Mouse (Mus musculus) kidney, embryonic 16.5 days (tissue): Measurements from ENCODE around the gene Gp9. TPM values are rescaled to one million over a fixed set of nuclear protein-coding genes. Genes with fewer than 3 reads are reported as not detected.

Experiments used
- ATAC-seq: fragments of 200-750 bp; cut with Nextera tagmentation; 2 replicates; pipeline ENCODE4 v1.8.0; 2017; ENCODE audit warnings: moderate TSS enrichment; ENCODE audit not compliant: low FRiP score, low TSS enrichment
- H3K27ac ChIP-seq: fragments of 300-500 bp; sonication (generic); 2 replicates; pipeline ENCODE4 v1.5.1; 2014; ENCODE audit warnings: low read length
- H3K27me3 ChIP-seq: fragments of 300-500 bp; sonication (generic); 2 replicates; pipeline ENCODE4 v1.6.1; 2014; ENCODE audit warnings: low read length, control low read depth, mixed read lengths; ENCODE audit not compliant: insufficient read depth
- H3K36me3 ChIP-seq: fragments of 300-500 bp; sonication (generic); 2 replicates; pipeline ENCODE4 v1.6.1; 2014; ENCODE audit warnings: low read length, control low read depth, mixed read lengths; ENCODE audit not compliant: insufficient read depth
- H3K4me1 ChIP-seq: fragments of 300-500 bp; sonication (generic); 2 replicates; pipeline ENCODE4 v1.6.1; 2014; ENCODE audit warnings: low read length, control low read depth, mixed read lengths; ENCODE audit not compliant: insufficient read depth
- H3K4me2 ChIP-seq: fragments of 300-500 bp; sonication (generic); replicated peaks from 2 replicates; pipeline ENCODE4 v1.6.1; 2014; ENCODE audit warnings: low read depth, low read length
- H3K4me3 ChIP-seq: fragments of 300-500 bp; sonication (generic); 2 replicates; pipeline ENCODE4 v1.5.1; 2014; ENCODE audit warnings: mild to moderate bottlenecking, low read length
- H3K9ac ChIP-seq: fragments of 300-500 bp; sonication (generic); replicated peaks from 2 replicates; pipeline ENCODE4 v1.6.1; 2014; ENCODE audit warnings: low read length
- H3K9me3 ChIP-seq: fragments of 300-500 bp; sonication (generic); 2 replicates; pipeline ENCODE4 v1.6.1; 2016; ENCODE audit warnings: low read length, control low read depth
- WGBS: fragments of 180-500 bp; shearing (Covaris S2); extraction: QIAGEN DNeasy Blood & Tissue Kit; methylation state at CpG from one replicate; pipeline ENCODE4 v1.1.7; 2014; 5-methylcytosine and 5-hydroxymethylcytosine counted together
- polyA plus RNA-seq: library from polyadenylated mRNA; unstranded; fragments of >200 nt; fragmentation: Nextera tagmentation; extraction: Ambion mirVana; gene quantifications from 2 replicates; pipeline ENCODE4 v1.2.1, GENCODE M21; 2015

The Gp9 gene
- polyA plus RNA-seq, 1 experiment from 2014 or later: 1.6 TPM

- Histone ChIP-seq H3K4me2 (no peak overlapping the region), H3K9me3 (no peaks in the 10 kb centered on the region), H3K4me1 (peaks cover 25% of the 10 kb centered on the region), H3K36me3 (no peaks in the 10 kb centered on the region), H3K27ac (no peak overlapping the region), H3K4me3 (no peak overlapping the region), H3K27me3 (peaks cover 27% of the 10 kb centered on the region), H3K9ac (no peak overlapping the region)
- ATAC-seq: no peak
- 75% methylated on average over 4 of the region's 4 CpGs for WGBS
These were observed 40.9 kb upstream of the Gp9 start for GRCm38 (mm10) chr6:87736923-87737322.

- WGBS: 69% methylated on average over 4 of the region's 4 CpGs
These were observed 39.8 kb upstream of the Gp9 start for GRCm38 (mm10) chr6:87737921-87738626.

GRCm38 (mm10) chr6:87739898-87740297 is 38.0 kb upstream of the Gp9 start:
- WGBS: 53% methylated on average over 6 of the region's 6 CpGs
- Histone ChIP-seq H3K27me3 (0 out of 2 replicates have a peak, but pooled peaks cover 5% of the 10 kb centered on the region), H3K4me1 (peaks cover 3% of the 10 kb centered on the region; the same call in 1 of the 2 replicates), H3K27ac (no peak overlapping the region), H3K4me2 (no peak overlapping the region), H3K9me3 (no peaks in the 10 kb centered on the region), H3K9ac (no peak overlapping the region), H3K36me3 (no peaks in the 10 kb centered on the region), H3K4me3 (no peak overlapping the region)
- ATAC-seq: no peak

More at GRCm38 (mm10) chr6:87737921-87738626, 39.8 kb upstream of the Gp9 start:
- H3K9ac ChIP-seq: no peak overlapping the region
- peaks cover 15% of the 10 kb centered on the region for H3K4me1 ChIP-seq
- H3K4me2 ChIP-seq: no peak overlapping the region
- H3K36me3 ChIP-seq: no peaks in the 10 kb centered on the region
- ATAC-seq: no peak
- H3K27me3 ChIP-seq: peaks cover 15% of the 10 kb centered on the region
- no peaks in the 10 kb centered on the region for H3K9me3 ChIP-seq
- no peak overlapping the region for H3K27ac ChIP-seq
- no peak overlapping the region for H3K4me3 ChIP-seq

GRCm38 (mm10) chr6:87740496-87740895 is 37.4 kb upstream of the Gp9 start:
- ATAC-seq: no peak

GRCm38 (mm10) chr6:87741978-87742377 is 35.9 kb upstream of the Gp9 start:
- Histone ChIP-seq H3K27ac (no peak overlapping the region), H3K4me2 (no peak overlapping the region), H3K9ac (no peak overlapping the region), H3K36me3 (no peaks in the 10 kb centered on the region), H3K9me3 (no peaks in the 10 kb centered on the region), H3K4me1 (peaks cover 12% of the 10 kb centered on the region), H3K27me3 (no peaks in the 10 kb centered on the region), H3K4me3 (no peak overlapping the region)
- ATAC-seq: no peak
- WGBS: 91% methylated on average over 8 of the region's 8 CpGs

More at GRCm38 (mm10) chr6:87740496-87740895, 37.4 kb upstream of the Gp9 start:
- no peak overlapping the region for H3K4me2 ChIP-seq
- no peak overlapping the region for H3K9ac ChIP-seq
- no peak overlapping the region for H3K4me3 ChIP-seq
- H3K9me3 ChIP-seq: no peaks in the 10 kb centered on the region
- H3K4me1 ChIP-seq: peaks cover 3% of the 10 kb centered on the region; the same call in 1 of the 2 replicates
- H3K36me3 ChIP-seq: no peaks in the 10 kb centered on the region
- H3K27me3 ChIP-seq: 0 out of 2 replicates have a peak, but pooled peaks cover 5% of the 10 kb centered on the region
- H3K27ac ChIP-seq: no peak overlapping the region

- H3K36me3 ChIP-seq: no peaks in the 10 kb centered on the region
- no peak for ATAC-seq
- WGBS: 79% methylated on average over 5 of the region's 5 CpGs
These were observed 35.1 kb upstream of the Gp9 start for GRCm38 (mm10) chr6:87742804-87743203.

GRCm38 (mm10) chr6:87743281-87743680 is 34.6 kb upstream of the Gp9 start:
- H3K4me2 ChIP-seq: no peak overlapping the region
- no peaks in the 10 kb centered on the region for H3K27me3 ChIP-seq
- no peak overlapping the region for H3K27ac ChIP-seq
- H3K4me3 ChIP-seq: no peak overlapping the region
- H3K9ac ChIP-seq: no peak overlapping the region
- ATAC-seq: no peak
- H3K4me1 ChIP-seq: peaks cover 12% of the 10 kb centered on the region
- H3K36me3 ChIP-seq: no peaks in the 10 kb centered on the region
- H3K9me3 ChIP-seq: no peaks in the 10 kb centered on the region
- WGBS: 77% methylated on average over 5 of the region's 5 CpGs

More at GRCm38 (mm10) chr6:87742804-87743203, 35.1 kb upstream of the Gp9 start:
- Histone ChIP-seq H3K4me2 (no peak overlapping the region), H3K9ac (no peak overlapping the region), H3K4me3 (no peak overlapping the region), H3K27ac (no peak overlapping the region), H3K4me1 (peaks cover 13% of the 10 kb centered on the region), H3K9me3 (no peaks in the 10 kb centered on the region), H3K27me3 (no peaks in the 10 kb centered on the region)

- H3K4me3 ChIP-seq: no peak overlapping the region
- no peaks in the 10 kb centered on the region for H3K27me3 ChIP-seq
- H3K9me3 ChIP-seq: no peaks in the 10 kb centered on the region
- no peak overlapping the region for H3K9ac ChIP-seq
- no peak overlapping the region for H3K4me2 ChIP-seq
- peaks cover 10% of the 10 kb centered on the region for H3K4me1 ChIP-seq
- no peaks in the 10 kb centered on the region for H3K36me3 ChIP-seq
- WGBS: 79% methylated on average over 3 of the region's 3 CpGs
- no peak overlapping the region for H3K27ac ChIP-seq
- no peak for ATAC-seq
These were observed 33.2 kb upstream of the Gp9 start for GRCm38 (mm10) chr6:87744632-87745031.

GRCm38 (mm10) chr6:87745301-87745700 is 32.6 kb upstream of the Gp9 start:
- Histone ChIP-seq H3K27ac (no peak overlapping the region), H3K36me3 (no peaks in the 10 kb centered on the region), H3K9me3 (no peaks in the 10 kb centered on the region), H3K4me1 (peaks cover 10% of the 10 kb centered on the region), H3K4me2 (no peak overlapping the region), H3K4me3 (no peak overlapping the region), H3K9ac (no peak overlapping the region), H3K27me3 (no peaks in the 10 kb centered on the region)
- peak; percentile 42; the same call in 1 of the 2 replicates for ATAC-seq
- WGBS: 19% methylated on average over 1 of the region's 1 CpGs

GRCm38 (mm10) chr6:87746059-87746458 is 31.8 kb upstream of the Gp9 start:
- ATAC-seq: no peak
- no peak overlapping the region for H3K4me2 ChIP-seq
- WGBS: 38% methylated on average over 3 of the region's 3 CpGs

More at GRCm38 (mm10) chr6:87746059-87746458, 31.8 kb upstream of the Gp9 start:
- no peaks in the 10 kb centered on the region for H3K27me3 ChIP-seq
- no peak overlapping the region for H3K4me3 ChIP-seq
- no peaks in the 10 kb centered on the region for H3K9me3 ChIP-seq
- H3K4me1 ChIP-seq: peaks cover 10% of the 10 kb centered on the region
- H3K9ac ChIP-seq: no peak overlapping the region
- no peaks in the 10 kb centered on the region for H3K36me3 ChIP-seq
- H3K27ac ChIP-seq: no peak overlapping the region
